Mouse (Mus musculus) urinary bladder, postnatal 10 days (tissue): ENCODE data around the gene Hspa1l.

ENCODE experiments used
- DNase-seq: peaks from one replicate; pipeline ENCODE4 v3.0.0; 2022; ENCODE audit warnings: low spot score

The Hspa1l gene

GRCm38 (mm10) chr17:35024691-35025488 is 52.4 kb downstream of the Hspa1l start:
- DNase-seq, result no peak

- no peak for DNase-seq
Measured at GRCm38 (mm10) chr17:35026206-35026605, 53.7 kb downstream of the Hspa1l start.

GRCm38 (mm10) chr17:35027277-35028068 is 55.0 kb downstream of the Hspa1l start, which contains the start of gene Sapcd1:
Gene Sapcd1, minus strand, starts transcription at chr17:35028016.
- DNase-seq, result no peak

GRCm38 (mm10) chr17:35028315-35028714 is 55.8 kb downstream of the Hspa1l start:
- no peak for DNase-seq
